Mouse (Mus musculus) ES-E14 (cell line): ENCODE measurements around the gene Paqr8.

ENCODE experiments used
- CHD2 ChIP-seq: IDR thresholded peaks from 2 replicates; pipeline ENCODE4 v1.6.1; 2014; ENCODE audit warnings: mild to moderate bottlenecking, low read depth, low read length, inconsistent platforms
- HCFC1 ChIP-seq: IDR thresholded peaks from 2 replicates; pipeline ENCODE4 v1.6.1; 2012; ENCODE audit warnings: low read length, inconsistent platforms, borderline replicate concordance; ENCODE audit not compliant: insufficient read depth
- MAFK ChIP-seq: IDR thresholded peaks from 2 replicates; pipeline ENCODE4 v1.6.1; 2014; ENCODE audit warnings: mild to moderate bottlenecking, low read depth, low read length, inconsistent platforms; ENCODE audit not compliant: insufficient read depth
- ZC3H11A ChIP-seq: IDR thresholded peaks from 2 replicates; pipeline ENCODE4 v1.6.1; 2012; ENCODE audit warnings: low read depth, mild to moderate bottlenecking, inconsistent platforms, low read length, borderline replicate concordance
- ZNF384 ChIP-seq: IDR thresholded peaks from 2 replicates; pipeline ENCODE4 v1.6.1; 2012; ENCODE audit warnings: low read depth, low read length, inconsistent platforms

- no peak for TF ChIP-seq MAFK
- no peak for TF ChIP-seq ZC3H11A
- no peak for TF ChIP-seq ZNF384
- TF ChIP-seq CHD2: no peak
- TF ChIP-seq HCFC1: no peak
Observed at GRCm38 (mm10) chr1:20863452-20864172, 26.8 kb upstream of the Paqr8 start.
